Mouse (Mus musculus): ENCODE results near the gene Trappc3l. TPM values are rescaled to one million over a fixed set of nuclear protein-coding genes. Genes with fewer than 3 reads are reported as not detected.

Trappc3l gene
- polyA plus RNA-seq, 1 experiment from 2014 or later: not detected

- Histone ChIP-seq H3K27ac (replicated peaks; ENCODE audit: low read depth, low read length) (no peak overlapping the region), H3K9ac (replicated peaks; ENCODE audit: low read length) (no peak overlapping the region), H3K9me3 (ENCODE audit: control insufficient read depth, low read length) (no peaks in the 10 kb centered on the region), H3K4me3 (replicated peaks; ENCODE audit: low read depth, low read length) (0 out of 2 replicates have a peak overlapping the region, but pooled peaks have one; percentile 10), H3K36me3 (ENCODE audit: control insufficient read depth, insufficient read depth, low read length) (no peaks in the 10 kb centered on the region), H3K27me3 (ENCODE audit: control insufficient read depth, insufficient read depth, low read length) (no peaks in the 10 kb centered on the region), H3K4me2 (ENCODE audit: low read length) (peak overlapping the region; percentile 42), H3K4me1 (ENCODE audit: control insufficient read depth, insufficient read depth, low read length) (no peaks in the 10 kb centered on the region)
- ATAC-seq (ENCODE audit: low FRiP score, low TSS enrichment): peak; percentile 82
- peak; percentile 92 for DNase-seq
- 23% methylated on average over 22 of the region's 22 CpGs for WGBS
Observed at GRCm38 (mm10) chr10:34033630-34034305, 3.6 kb upstream of the Trappc3l start.

DNA sequence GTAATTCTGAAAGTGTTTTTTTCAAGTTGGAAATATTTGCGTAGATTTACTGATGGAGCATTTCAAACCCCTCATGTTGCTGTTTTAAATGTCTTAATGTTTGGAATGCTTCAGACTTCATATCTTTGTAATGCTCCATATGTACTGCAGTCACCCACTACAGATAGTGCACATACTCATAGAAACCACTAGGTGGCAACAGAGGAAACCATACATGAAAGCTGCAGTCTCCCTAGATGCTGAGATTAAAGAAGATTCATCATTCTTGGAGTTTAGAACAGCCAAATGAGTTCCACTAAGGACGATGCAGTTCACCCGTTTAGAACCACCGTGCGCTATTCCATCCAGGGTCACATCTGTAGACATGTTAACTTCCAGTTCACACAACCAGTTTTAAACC, 810 bp upstream of the Trappc3l start:
- Histone ChIP-seq H3K4me1 (ENCODE audit: control insufficient read depth, insufficient read depth, low read length) (no peaks in the 10 kb centered on the region), H3K27me3 (ENCODE audit: control insufficient read depth, insufficient read depth, low read length) (no peaks in the 10 kb centered on the region), H3K4me3 (replicated peaks; ENCODE audit: low read depth, low read length) (no peak overlapping the region), H3K36me3 (ENCODE audit: control insufficient read depth, insufficient read depth, low read length) (no peaks in the 10 kb centered on the region), H3K4me2 (ENCODE audit: low read length) (no peak overlapping the region), H3K9ac (replicated peaks; ENCODE audit: low read length) (no peak overlapping the region), H3K9me3 (ENCODE audit: control insufficient read depth, low read length) (no peaks in the 10 kb centered on the region), H3K27ac (replicated peaks; ENCODE audit: low read depth, low read length) (no peak overlapping the region)
- WGBS: 22% methylated on average over 5 of the region's 5 CpGs
- ATAC-seq (ENCODE audit: low FRiP score, low TSS enrichment): peak; percentile 63; the same call in 1 of the 2 replicates
- peak; percentile 80 for DNase-seq

- WGBS: 87% methylated on average over 5 of the region's 5 CpGs
- H3K4me1 ChIP-seq (ENCODE audit: control insufficient read depth, insufficient read depth, low read length): no peaks in the 10 kb centered on the region
- no peak within 1 kb of the TSS for H3K4me2 ChIP-seq (ENCODE audit: low read length)
- H3K36me3 ChIP-seq (ENCODE audit: control insufficient read depth, insufficient read depth, low read length): no peaks in the 10 kb centered on the region
- H3K9me3 ChIP-seq (ENCODE audit: control insufficient read depth, low read length): no peaks in the 10 kb centered on the region
- H3K27me3 ChIP-seq (ENCODE audit: control insufficient read depth, insufficient read depth, low read length): no peaks in the 10 kb centered on the region
- H3K9ac ChIP-seq (replicated peaks; ENCODE audit: low read length): no peak within 1 kb of the TSS
- H3K4me3 ChIP-seq (replicated peaks; ENCODE audit: low read depth, low read length): no peak within 1 kb of the TSS
- no peak within 1 kb of the TSS for H3K27ac ChIP-seq (replicated peaks; ENCODE audit: low read depth, low read length)
- DNase-seq (no peak), ATAC-seq (ENCODE audit: low FRiP score, low TSS enrichment) (no peak)
Observed at GRCm38 (mm10) chr10:34044210-34044609, 6.8 kb downstream of the Trappc3l start, which contains the start of gene Calhm4. Calhm4 (minus strand) TSS chr10:34044310.

DNA sequence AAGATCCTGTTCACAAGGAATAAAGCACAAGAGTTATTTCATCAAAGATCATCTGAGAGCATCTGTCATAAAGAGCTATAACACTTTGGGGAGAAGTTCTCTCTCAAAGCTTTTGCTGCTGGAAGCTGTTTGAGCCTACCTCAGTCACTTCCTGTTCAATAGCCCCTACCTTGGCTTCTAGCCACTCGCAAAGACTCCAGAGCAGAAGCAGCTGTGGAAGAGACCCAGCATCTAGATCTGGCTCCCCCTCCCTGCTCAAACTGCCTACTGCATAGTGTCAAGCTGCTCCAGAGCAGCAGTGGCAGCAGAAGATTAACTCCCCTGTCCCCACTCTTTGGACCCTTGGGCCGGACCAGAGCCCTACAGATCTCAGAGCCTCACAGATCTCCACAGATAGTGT, 16.6 kb downstream of the Trappc3l start:
- Histone ChIP-seq H3K4me3 (replicated peaks; ENCODE audit: low read depth, low read length) (no peak overlapping the region), H3K9ac (replicated peaks; ENCODE audit: low read length) (no peak overlapping the region), H3K4me2 (ENCODE audit: low read length) (no peak overlapping the region), H3K9me3 (ENCODE audit: control insufficient read depth, low read length) (no peaks in the 10 kb centered on the region), H3K27ac (replicated peaks; ENCODE audit: low read depth, low read length) (no peak overlapping the region), H3K36me3 (ENCODE audit: control insufficient read depth, insufficient read depth, low read length) (no peaks in the 10 kb centered on the region), H3K4me1 (ENCODE audit: control insufficient read depth, insufficient read depth, low read length) (no peaks in the 10 kb centered on the region), H3K27me3 (ENCODE audit: control insufficient read depth, insufficient read depth, low read length) (no peaks in the 10 kb centered on the region)
- DNase-seq (no peak), ATAC-seq (ENCODE audit: low FRiP score, low TSS enrichment) (no peak)
- WGBS: 94% methylated on average over 2 of the region's 2 CpGs

DNA sequence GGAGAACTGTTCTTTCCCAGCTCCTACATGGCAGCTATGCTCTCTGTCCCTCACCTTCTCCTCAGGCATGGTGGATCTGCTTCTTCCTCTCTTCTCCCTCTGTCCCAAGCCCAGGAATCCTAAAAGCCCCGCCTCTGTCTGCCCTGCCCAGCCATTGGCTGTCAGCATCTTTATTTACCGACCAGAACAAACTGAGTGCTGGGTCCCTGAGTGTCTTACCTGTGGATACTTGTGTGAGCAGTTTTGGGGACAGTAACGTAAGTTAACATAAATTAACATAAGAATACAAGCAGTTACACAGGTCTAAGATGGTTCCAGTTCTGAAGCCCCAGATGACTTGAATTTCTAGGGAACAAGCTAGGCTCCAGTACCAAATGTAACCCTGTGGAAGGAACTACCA, 29.2 kb downstream of the Trappc3l start:
- DNase-seq: no peak
- Histone ChIP-seq H3K4me1 (ENCODE audit: control insufficient read depth, insufficient read depth, low read length) (no peaks in the 10 kb centered on the region), H3K9me3 (ENCODE audit: control insufficient read depth, low read length) (no peaks in the 10 kb centered on the region), H3K36me3 (ENCODE audit: control insufficient read depth, insufficient read depth, low read length) (no peaks in the 10 kb centered on the region), H3K9ac (replicated peaks; ENCODE audit: low read length) (no peak overlapping the region), H3K27me3 (ENCODE audit: control insufficient read depth, insufficient read depth, low read length) (no peaks in the 10 kb centered on the region), H3K4me3 (replicated peaks; ENCODE audit: low read depth, low read length) (no peak overlapping the region), H3K4me2 (ENCODE audit: low read length) (no peak overlapping the region), H3K27ac (replicated peaks; ENCODE audit: low read depth, low read length) (no peak overlapping the region)
- 51% methylated on average over 3 of the region's 3 CpGs for WGBS
- ATAC-seq (ENCODE audit: low FRiP score, low TSS enrichment): no peak

GRCm38 (mm10) chr10:34069606-34070005, 32.2 kb downstream of the Trappc3l start:
- WGBS: 73% methylated on average over 1 of the region's 1 CpGs
- ATAC-seq (ENCODE audit: low FRiP score, low TSS enrichment) (no peak), DNase-seq (no peak)
- H3K4me3 ChIP-seq (replicated peaks; ENCODE audit: low read depth, low read length): no peak overlapping the region
- no peak overlapping the region for H3K27ac ChIP-seq (replicated peaks; ENCODE audit: low read depth, low read length)
- no peaks in the 10 kb centered on the region for H3K4me1 ChIP-seq (ENCODE audit: control insufficient read depth, insufficient read depth, low read length)
- no peak overlapping the region for H3K9ac ChIP-seq (replicated peaks; ENCODE audit: low read length)
- H3K4me2 ChIP-seq (ENCODE audit: low read length): no peak overlapping the region
- H3K9me3 ChIP-seq (ENCODE audit: control insufficient read depth, low read length): no peaks in the 10 kb centered on the region
- H3K27me3 ChIP-seq (ENCODE audit: control insufficient read depth, insufficient read depth, low read length): no peaks in the 10 kb centered on the region
- H3K36me3 ChIP-seq (ENCODE audit: control insufficient read depth, insufficient read depth, low read length): no peaks in the 10 kb centered on the region

GRCm38 (mm10) chr10:34070999-34071492, 33.6 kb downstream of the Trappc3l start:
- no peak for DNase-seq
- Histone ChIP-seq H3K9ac (replicated peaks; ENCODE audit: low read length) (no peak overlapping the region), H3K36me3 (ENCODE audit: control insufficient read depth, insufficient read depth, low read length) (no peaks in the 10 kb centered on the region), H3K27me3 (ENCODE audit: control insufficient read depth, insufficient read depth, low read length) (no peaks in the 10 kb centered on the region), H3K4me2 (ENCODE audit: low read length) (no peak overlapping the region), H3K4me1 (ENCODE audit: control insufficient read depth, insufficient read depth, low read length) (no peaks in the 10 kb centered on the region), H3K4me3 (replicated peaks; ENCODE audit: low read depth, low read length) (no peak overlapping the region), H3K27ac (replicated peaks; ENCODE audit: low read depth, low read length) (no peak overlapping the region), H3K9me3 (ENCODE audit: control insufficient read depth, low read length) (no peaks in the 10 kb centered on the region)
- 68% methylated on average over 5 of the region's 5 CpGs for WGBS
- ATAC-seq (ENCODE audit: low FRiP score, low TSS enrichment): no peak

DNA sequence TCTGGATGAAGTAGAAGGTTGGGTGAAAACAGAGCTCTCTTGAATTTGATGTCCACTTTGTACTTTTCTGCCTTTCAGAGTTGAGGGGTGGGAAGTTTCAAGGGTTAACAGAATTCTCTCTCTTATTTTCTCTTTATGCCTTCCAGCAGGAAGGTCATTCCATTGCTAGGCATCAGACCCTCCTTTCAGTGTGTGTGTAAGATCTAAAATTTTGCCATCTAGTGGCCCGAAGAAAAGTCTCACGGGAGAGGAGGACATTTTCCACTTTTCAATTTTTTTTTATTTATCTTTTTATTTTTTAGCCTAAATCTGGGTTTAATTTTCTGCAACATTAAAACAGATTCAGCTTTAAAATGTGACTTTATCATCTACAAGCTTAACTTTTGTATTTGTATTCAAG, 34.3 kb downstream of the Trappc3l start:
- 82% methylated on average over 2 of the region's 2 CpGs for WGBS
- H3K4me1 ChIP-seq (ENCODE audit: control insufficient read depth, insufficient read depth, low read length): no peaks in the 10 kb centered on the region
- H3K36me3 ChIP-seq (ENCODE audit: control insufficient read depth, insufficient read depth, low read length): no peaks in the 10 kb centered on the region
- no peak overlapping the region for H3K4me3 ChIP-seq (replicated peaks; ENCODE audit: low read depth, low read length)
- ATAC-seq (ENCODE audit: low FRiP score, low TSS enrichment): no peak
- H3K9me3 ChIP-seq (ENCODE audit: control insufficient read depth, low read length): no peaks in the 10 kb centered on the region
- H3K4me2 ChIP-seq (ENCODE audit: low read length): no peak overlapping the region
- H3K27ac ChIP-seq (replicated peaks; ENCODE audit: low read depth, low read length): no peak overlapping the region
- DNase-seq: no peak
- no peaks in the 10 kb centered on the region for H3K27me3 ChIP-seq (ENCODE audit: control insufficient read depth, insufficient read depth, low read length)
- no peak overlapping the region for H3K9ac ChIP-seq (replicated peaks; ENCODE audit: low read length)

DNA sequence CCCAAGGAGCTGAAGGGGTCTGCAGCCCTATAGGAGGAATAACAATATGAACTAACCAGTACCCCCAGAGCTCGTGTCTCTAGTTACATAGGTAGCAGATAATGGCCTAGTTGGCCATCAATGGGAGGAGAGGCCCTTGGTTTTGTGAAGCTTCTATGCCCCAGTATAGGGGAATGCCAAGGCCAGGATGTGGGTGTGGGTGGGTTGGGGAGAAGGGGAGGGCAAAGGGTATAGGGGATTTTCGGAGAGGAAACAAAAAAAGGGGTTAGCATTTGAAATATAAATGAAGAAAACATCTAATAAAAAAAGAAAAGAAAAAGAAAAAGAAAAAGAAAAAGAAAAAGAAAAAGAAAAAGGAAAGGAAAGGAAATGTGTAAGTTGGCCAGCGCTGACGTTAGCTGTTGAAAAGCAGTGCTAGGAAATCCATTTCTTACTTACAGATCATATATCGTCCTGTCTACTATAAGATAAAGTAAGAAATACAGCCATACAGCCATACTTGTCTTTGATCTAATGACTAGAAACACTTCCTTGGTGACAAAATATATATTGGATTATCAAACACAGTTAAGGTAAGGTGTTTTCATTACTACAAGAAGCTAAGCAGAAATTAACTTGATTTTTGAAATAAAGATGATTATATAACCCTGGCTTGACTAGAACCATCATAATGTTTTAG, 37.3 kb downstream of the Trappc3l start:
- DNase-seq (no peak), ATAC-seq (ENCODE audit: low FRiP score, low TSS enrichment) (no peak)
- no peak overlapping the region for H3K9ac ChIP-seq (replicated peaks; ENCODE audit: low read length)
- no peaks in the 10 kb centered on the region for H3K36me3 ChIP-seq (ENCODE audit: control insufficient read depth, insufficient read depth, low read length)
- H3K27me3 ChIP-seq (ENCODE audit: control insufficient read depth, insufficient read depth, low read length): no peaks in the 10 kb centered on the region
- no peak overlapping the region for H3K4me2 ChIP-seq (ENCODE audit: low read length)
- no peak overlapping the region for H3K27ac ChIP-seq (replicated peaks; ENCODE audit: low read depth, low read length)
- H3K4me1 ChIP-seq (ENCODE audit: control insufficient read depth, insufficient read depth, low read length): no peaks in the 10 kb centered on the region
- H3K9me3 ChIP-seq (ENCODE audit: control insufficient read depth, low read length): no peaks in the 10 kb centered on the region
- 90% methylated on average over 5 of the region's 5 CpGs for WGBS
- no peak overlapping the region for H3K4me3 ChIP-seq (replicated peaks; ENCODE audit: low read depth, low read length)

Data from midbrain, embryonic 14.5 days (tissue).